Mouse (Mus musculus) MEL (cell line): ENCODE data around the gene Apod. TPM values are rescaled to one million over a fixed set of nuclear protein-coding genes. Genes with fewer than 3 reads are reported as not detected.

ENCODE experiments used
- DNase-seq: peaks from one replicate; pipeline ENCODE4 v3.0.0; 2011; ENCODE audit warnings: low read depth, low spot score
- H3K27ac ChIP-seq: 2 replicates; pipeline ENCODE4 v1.5.1; 2012; ENCODE audit warnings: low read depth, mild to moderate bottlenecking, control low read depth, low read length, moderate library complexity; ENCODE audit not compliant: control insufficient read depth
- H3K27me3 ChIP-seq, 2 experiments: fragments of 150-350 bp in 1 of 2; sonication (generic) in 1 of 2; 2 replicates each; pipeline ENCODE4 v1.6.1; 2012; ENCODE audit warnings: low read length in 2 of 2, mild to moderate bottlenecking in 2 of 2, improper control_type of control experiment in 1 of 2, moderate library complexity in 1 of 2; ENCODE audit not compliant: insufficient read depth in 2 of 2, control insufficient read depth in 1 of 2
- H3K36me3 ChIP-seq, 2 experiments: 2 replicates each; pipeline ENCODE4 v1.6.1; 2012 to 2014; ENCODE audit warnings: low read length in 2 of 2, improper control_type of control experiment in 1 of 2, inconsistent platforms in 1 of 2, mild to moderate bottlenecking in 1 of 2; ENCODE audit not compliant: insufficient read depth in 2 of 2, control insufficient read depth in 1 of 2
- H3K4me1 ChIP-seq, 2 experiments: fragments of 150-350 bp in 1 of 2; sonication (generic) in 1 of 2; 2 replicates each; pipeline ENCODE4 v1.6.1; 2012; ENCODE audit warnings: low read length in 2 of 2, improper control_type of control experiment in 1 of 2, mild to moderate bottlenecking in 1 of 2; ENCODE audit not compliant: insufficient read depth in 2 of 2, control insufficient read depth in 1 of 2
- H3K4me3 ChIP-seq, 2 experiments: fragments of 150-350 bp in 1 of 2; sonication (generic) in 1 of 2; 2 replicates each; pipeline ENCODE4 v1.5.1; 2012; ENCODE audit warnings: low read depth in 2 of 2, low read length in 2 of 2, mild to moderate bottlenecking in 2 of 2, moderate library complexity in 2 of 2, control low read depth in 1 of 2, improper control_type of control experiment in 1 of 2; ENCODE audit not compliant: control insufficient read depth in 1 of 2, insufficient read depth in 1 of 2
- H3K79me2 ChIP-seq: 2 replicates; pipeline ENCODE4 v1.6.1; 2012; ENCODE audit warnings: mild to moderate bottlenecking, low read length, moderate library complexity; ENCODE audit not compliant: control insufficient read depth, poor library complexity, insufficient read depth
- H3K9ac ChIP-seq: 2 replicates; pipeline ENCODE4 v1.6.1; 2012; ENCODE audit warnings: low read depth, mild to moderate bottlenecking, control low read depth, low read length, moderate library complexity; ENCODE audit not compliant: control insufficient read depth, poor library complexity, severe bottlenecking
- H3K9me3 ChIP-seq: fragments of 150-350 bp; sonication (generic); replicated peaks from 2 replicates; pipeline ENCODE4 v1.6.1; 2012; ENCODE audit warnings: mild to moderate bottlenecking, low read length, improper control_type of control experiment, moderate library complexity; ENCODE audit not compliant: insufficient read depth
- BHLHE40 ChIP-seq: IDR thresholded peaks from 2 replicates; pipeline ENCODE4 v1.6.1; 2012; ENCODE audit warnings: low read depth, mild to moderate bottlenecking, inconsistent platforms, low read length, improper control_type of control experiment, borderline replicate concordance
- CHD1 ChIP-seq: IDR thresholded peaks from 2 replicates; pipeline ENCODE4 v1.6.1; 2012; ENCODE audit warnings: low read depth, mild to moderate bottlenecking, inconsistent platforms, low read length, improper control_type of control experiment
- CTCF ChIP-seq, 3 experiments: IDR thresholded peaks in 2 of 3; conservative IDR thresholded peaks in 1 of 3; 2 replicates each; pipeline ENCODE4 v1.5.1; 2011 to 2012; ENCODE audit warnings: low read length in 3 of 3, low read depth in 2 of 3, mild to moderate bottlenecking in 2 of 3, improper control_type of control experiment in 1 of 3, inconsistent platforms in 1 of 3, mixed read lengths in 1 of 3, moderate library complexity in 1 of 3; ENCODE audit not compliant: control insufficient read depth in 1 of 3, insufficient read depth in 1 of 3, poor library complexity in 1 of 3, severe bottlenecking in 1 of 3
- E2F4 ChIP-seq: IDR thresholded peaks from 2 replicates; pipeline ENCODE4 v1.6.1; 2011; ENCODE audit warnings: low read depth, low read length, improper control_type of control experiment, borderline replicate concordance
- ELF1 ChIP-seq: IDR thresholded peaks from 2 replicates; pipeline ENCODE4 v1.6.1; 2014; ENCODE audit warnings: low read depth, mild to moderate bottlenecking, inconsistent platforms, low read length, improper control_type of control experiment, moderate library complexity
- EP300 ChIP-seq, 2 experiments: IDR thresholded peaks; 2 replicates each; pipeline ENCODE4 v1.6.1; 2011; ENCODE audit warnings: improper control_type of control experiment in 2 of 2, low read length in 2 of 2, low read depth in 1 of 2, mild to moderate bottlenecking in 1 of 2
- ETS1 ChIP-seq: IDR thresholded peaks from 2 replicates; pipeline ENCODE4 v1.6.1; 2012; ENCODE audit warnings: low read depth, mild to moderate bottlenecking, inconsistent platforms, low read length, improper control_type of control experiment, moderate library complexity
- GABPA ChIP-seq: IDR thresholded peaks from 2 replicates; pipeline ENCODE4 v1.6.1; 2012; ENCODE audit warnings: low read depth, mild to moderate bottlenecking, inconsistent platforms, low read length, improper control_type of control experiment, moderate library complexity
- JUND ChIP-seq: IDR thresholded peaks from 2 replicates; pipeline ENCODE4 v1.6.1; 2011; ENCODE audit warnings: low read depth, mild to moderate bottlenecking, improper control_type of control experiment, low read length
- KAT2A ChIP-seq: conservative IDR thresholded peaks from 2 replicates; pipeline ENCODE4 v1.6.1; 2012; ENCODE audit warnings: low read depth, low read length, improper control_type of control experiment, inconsistent platforms
- MAFK ChIP-seq: IDR thresholded peaks from 2 replicates; pipeline ENCODE4 v1.6.1; 2011; ENCODE audit warnings: low read depth, mild to moderate bottlenecking, low read length, improper control_type of control experiment, borderline replicate concordance
- MAZ ChIP-seq: IDR thresholded peaks from 2 replicates; pipeline ENCODE4 v1.6.1; 2012; ENCODE audit warnings: low read depth, mild to moderate bottlenecking, inconsistent platforms, low read length, improper control_type of control experiment
- MYB ChIP-seq: IDR thresholded peaks from 2 replicates; pipeline ENCODE4 v1.6.1; 2011; ENCODE audit warnings: mild to moderate bottlenecking, low read depth, low read length, improper control_type of control experiment
- MYC ChIP-seq: IDR thresholded peaks from 2 replicates; pipeline ENCODE4 v1.6.1; 2011; ENCODE audit warnings: low read depth, mild to moderate bottlenecking, low read length, improper control_type of control experiment, moderate library complexity
- POLR2A ChIP-seq, 2 experiments: IDR thresholded peaks; 2 replicates each; pipeline ENCODE4 v1.6.1; 2011 to 2012; ENCODE audit warnings: low read length in 2 of 2, mild to moderate bottlenecking in 2 of 2, control low read depth in 1 of 2, improper control_type of control experiment in 1 of 2, low read depth in 1 of 2, moderate library complexity in 1 of 2; ENCODE audit not compliant: control insufficient read depth in 1 of 2, insufficient read depth in 1 of 2, poor library complexity in 1 of 2
- POLR2AphosphoS2 ChIP-seq: IDR thresholded peaks from 2 replicates; pipeline ENCODE4 v1.6.1; 2011; ENCODE audit warnings: low read length, improper control_type of control experiment
- RCOR1 ChIP-seq: IDR thresholded peaks from 2 replicates; pipeline ENCODE4 v1.6.1; 2012; ENCODE audit warnings: low read depth, mild to moderate bottlenecking, inconsistent platforms, low read length, improper control_type of control experiment
- SIN3A ChIP-seq: IDR thresholded peaks from 2 replicates; pipeline ENCODE4 v1.6.1; 2012; ENCODE audit warnings: low read length, improper control_type of control experiment, inconsistent platforms
- SMC3 ChIP-seq: IDR thresholded peaks from 2 replicates; pipeline ENCODE4 v1.6.1; 2011; ENCODE audit warnings: low read depth, low read length, improper control_type of control experiment
- TAL1 ChIP-seq: IDR thresholded peaks from 2 replicates; pipeline ENCODE4 v1.6.1; 2012; ENCODE audit warnings: mild to moderate bottlenecking, inconsistent platforms, low read length, moderate library complexity, mixed read lengths
- TCF12 ChIP-seq: IDR thresholded peaks from 2 replicates; pipeline ENCODE4 v1.6.1; 2014; ENCODE audit warnings: low read depth, mild to moderate bottlenecking, inconsistent platforms, low read length, improper control_type of control experiment, moderate library complexity
- UBTF ChIP-seq: IDR thresholded peaks from 2 replicates; pipeline ENCODE4 v1.6.1; 2012; ENCODE audit warnings: low read depth, mild to moderate bottlenecking, inconsistent platforms, low read length, improper control_type of control experiment, moderate library complexity, borderline replicate concordance; ENCODE audit not compliant: insufficient read depth
- USF2 ChIP-seq, 2 experiments: IDR thresholded peaks; 2 replicates each; pipeline ENCODE4 v1.6.1; 2011 to 2012; ENCODE audit warnings: improper control_type of control experiment in 2 of 2, low read length in 2 of 2, borderline replicate concordance in 1 of 2, inconsistent platforms in 1 of 2, low read depth in 1 of 2, mild to moderate bottlenecking in 1 of 2; ENCODE audit not compliant: insufficient read depth in 1 of 2
- ZNF384 ChIP-seq: IDR thresholded peaks from 2 replicates; pipeline ENCODE4 v1.6.1; 2012; ENCODE audit warnings: low read depth, mild to moderate bottlenecking, inconsistent platforms, low read length, improper control_type of control experiment
- polyA plus RNA-seq, 2 experiments: library from polyadenylated mRNA; stranded (reverse) in 1 of 2; unstranded in 1 of 2; fragments of >175 nt in 1 of 2; fragments of >200 nt in 1 of 2; gene quantifications; 2 replicates each; pipeline versions ENCODE4 v1.2.1 to v1.2.4; 2012; ENCODE audit warnings: low replicate concordance in 2 of 2, low read depth in 1 of 2; ENCODE audit not compliant: insufficient read length in 2 of 2, insufficient read depth in 1 of 2, missing spikeins in 1 of 2
- total RNA-seq: library from RNA; depleted of rRNA; stranded (reverse); fragments of 300-350 nt; gene quantifications from 2 replicates; pipeline ENCODE4 v1.2.3, GENCODE M21; 2012

The Apod gene
- total and polyA plus RNA-seq, 3 experiments: not detected

DNA sequence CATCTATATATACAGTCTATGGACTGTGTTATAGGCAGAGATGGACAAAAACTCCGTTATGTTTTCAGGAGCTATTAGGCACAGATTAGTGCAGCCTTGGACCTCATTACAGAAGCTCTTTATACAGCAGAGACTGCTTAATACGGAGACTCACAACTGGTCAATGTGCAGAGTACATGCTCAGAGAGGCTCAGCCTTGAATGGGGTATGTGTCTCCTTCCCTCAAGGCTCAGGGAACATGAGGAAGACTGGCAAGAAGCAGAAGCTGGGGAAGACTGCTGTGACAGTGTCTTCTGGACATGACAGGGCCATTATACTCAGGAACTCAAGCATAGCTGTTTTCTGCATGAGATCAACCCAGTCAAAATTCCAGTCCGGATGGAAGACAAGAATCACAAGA is 58.9 kb downstream of the Apod start:
- DNase-seq: no peak
- no peaks in the 10 kb centered on the region for H3K9me3 ChIP-seq
- H3K9ac ChIP-seq: no peak overlapping the region
- no peaks in the 10 kb centered on the region for H3K27me3 ChIP-seq
- no peaks in the 10 kb centered on the region for H3K79me2 ChIP-seq
- no peak overlapping the region for H3K4me3 ChIP-seq
- no peak for TF ChIP-seq CTCF (IDR thresholded peaks at IDR 0.05 in 2 of 3, conservative IDR thresholded peaks at IDR 0.05 in 1 of 3; ENCODE audit: control insufficient read depth in 1 of 3, insufficient read depth in 1 of 3, low read depth in 2 of 3, low read length in 3 of 3, poor library complexity in 1 of 3, severe bottlenecking in 1 of 3)
- TF ChIP-seq TCF12: no peak
- TF ChIP-seq MYC: no peak
- no peak for TF ChIP-seq CHD1
- no peak for TF ChIP-seq TAL1
- TF ChIP-seq BHLHE40: no peak
- TF ChIP-seq SMC3: no peak
- no peak for TF ChIP-seq GABPA
- peaks cover 4 to 5% of the 10 kb centered on the region in 2 experiments for H3K36me3 ChIP-seq
- peaks cover 0 to 4% of the 10 kb centered on the region in 2 experiments; a peak in 1 of 4 replicates for H3K4me1 ChIP-seq
- H3K27ac ChIP-seq: no peak overlapping the region

DNA sequence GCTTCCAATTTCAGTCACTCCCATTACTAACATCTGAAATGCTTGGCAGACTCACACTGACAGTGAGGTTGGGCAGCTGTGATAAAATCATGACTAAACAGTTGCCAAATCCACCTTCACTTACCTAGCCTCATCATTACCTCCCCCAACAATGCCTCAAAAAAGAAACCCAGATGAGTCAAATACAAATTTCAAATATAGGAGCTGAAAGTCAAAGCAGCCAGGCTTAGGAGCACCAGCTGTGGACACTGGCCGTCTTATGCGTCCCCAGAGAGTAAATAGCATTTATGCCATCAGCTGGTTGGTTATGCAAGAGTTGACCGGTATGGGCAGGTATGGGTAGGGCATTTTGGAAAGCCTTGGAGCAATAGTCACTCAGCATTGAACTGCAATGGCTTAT is 65.2 kb downstream of the Apod start:
- DNase-seq: no peak
- Histone ChIP-seq H3K79me2 (no peaks in the 10 kb centered on the region), H3K27ac (no peak overlapping the region), H3K27me3 (no peaks in the 10 kb centered on the region), H3K4me1 (peaks cover 0 to 4% of the 10 kb centered on the region in 2 experiments; a peak in 1 of 4 replicates), H3K9me3 (no peaks in the 10 kb centered on the region), H3K36me3 (peaks cover 0 to 5% of the 10 kb centered on the region in 2 experiments; a peak in 2 of 4 replicates), H3K9ac (no peak overlapping the region), H3K4me3 (no peak overlapping the region)
- TF ChIP-seq RCOR1 (no peak), E2F4 (no peak), TAL1 (no peak), SIN3A (no peak), JUND (no peak), ELF1 (no peak), MAFK (no peak)

DNA sequence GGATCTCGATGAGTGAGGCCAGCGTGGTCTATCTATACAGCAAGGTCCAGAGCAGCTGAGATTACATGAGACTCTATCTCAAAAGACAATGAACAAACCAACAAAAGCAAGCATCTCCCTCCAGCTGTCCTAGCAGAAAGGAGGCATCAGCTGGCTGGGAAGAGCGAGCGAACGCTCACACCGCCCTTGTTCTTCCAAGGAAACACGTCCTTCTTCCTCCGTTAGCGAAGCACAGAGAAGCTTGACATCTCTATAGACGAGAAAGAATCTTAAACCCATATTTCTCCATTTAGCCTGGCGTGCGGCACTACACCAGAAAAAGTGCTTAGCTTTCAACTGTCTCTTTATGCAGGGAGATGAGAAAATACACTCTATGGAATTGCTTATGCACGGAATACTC is 65.9 kb downstream of the Apod start:
- Histone ChIP-seq H3K9ac (no peak overlapping the region), H3K4me3 (no peak overlapping the region), H3K36me3 (peaks cover 0 to 5% of the 10 kb centered on the region in 2 experiments; a peak in 2 of 4 replicates), H3K27ac (no peak overlapping the region), H3K27me3 (no peaks in the 10 kb centered on the region), H3K4me1 (peaks cover 0 to 4% of the 10 kb centered on the region in 2 experiments; a peak in 1 of 4 replicates), H3K9me3 (no peaks in the 10 kb centered on the region), H3K79me2 (no peaks in the 10 kb centered on the region)
- DNase-seq: no peak
- TF ChIP-seq BHLHE40 (no peak), MYB (no peak), POLR2A (IDR thresholded peaks at IDR 0.05; ENCODE audit: control insufficient read depth in 1 of 2, insufficient read depth in 1 of 2, low read depth in 1 of 2, low read length in 2 of 2, poor library complexity in 1 of 2) (no peak), E2F4 (no peak), UBTF (no peak), POLR2AphosphoS2 (no peak), USF2 (IDR thresholded peaks at IDR 0.05; ENCODE audit: borderline replicate concordance in 1 of 2, insufficient read depth in 1 of 2, low read depth in 1 of 2, low read length in 2 of 2) (no peak), SIN3A (no peak), EP300 (IDR thresholded peaks at IDR 0.05; ENCODE audit: low read depth in 1 of 2, low read length in 2 of 2) (no peak), KAT2A (no peak), ETS1 (no peak), ZNF384 (no peak), ELF1 (no peak), MAZ (no peak)
